Mouse (Mus musculus) limb, embryonic 15.5 days (tissue): ENCODE measurements around the gene Itga2b. TPM values are rescaled to one million over a fixed set of nuclear protein-coding genes. Genes with fewer than 3 reads are reported as not detected.
A peak's percentile ranks its signal among the peaks of the same experiment; 100 is the strongest.

ENCODE experiments used
- ATAC-seq: fragments of 200-750 bp; cut with Nextera tagmentation; 2 replicates; pipeline ENCODE4 v1.8.0; 2017; ENCODE audit warnings: low read depth, moderate TSS enrichment; ENCODE audit not compliant: insufficient number of reproducible peaks, low FRiP score, low TSS enrichment
- H3K27ac ChIP-seq: fragments of 300-500 bp; sonication (generic); 2 replicates; pipeline ENCODE4 v1.5.1; 2015; ENCODE audit warnings: moderate library complexity, mild to moderate bottlenecking, inconsistent platforms
- H3K27me3 ChIP-seq: fragments of 300-500 bp; sonication (generic); 2 replicates; pipeline ENCODE4 v1.6.1; 2015; ENCODE audit warnings: inconsistent platforms
- H3K36me3 ChIP-seq: fragments of 300-500 bp; sonication (generic); 2 replicates; pipeline ENCODE4 v1.6.1; 2015; ENCODE audit warnings: inconsistent platforms
- H3K4me1 ChIP-seq: fragments of 300-500 bp; sonication (generic); 2 replicates; pipeline ENCODE4 v1.6.1; 2015; ENCODE audit warnings: inconsistent platforms
- H3K4me2 ChIP-seq: fragments of 300-500 bp; sonication (generic); 2 replicates; pipeline ENCODE4 v1.6.1; 2015; ENCODE audit warnings: mild to moderate bottlenecking, inconsistent platforms
- H3K4me3 ChIP-seq: fragments of 300-500 bp; sonication (generic); 2 replicates; pipeline ENCODE4 v1.5.1; 2015; ENCODE audit warnings: mild to moderate bottlenecking, inconsistent platforms
- H3K9ac ChIP-seq: fragments of 300-500 bp; sonication (generic); 2 replicates; pipeline ENCODE4 v1.6.1; 2015; ENCODE audit warnings: inconsistent platforms
- H3K9me3 ChIP-seq: fragments of 300-500 bp; sonication (generic); 2 replicates; pipeline ENCODE4 v1.6.1; 2016; ENCODE audit warnings: inconsistent platforms
- WGBS: fragments of 180-500 bp; shearing (Covaris S2); methylation state at CpG from one replicate; pipeline ENCODE4 v1.1.7; 2015; 5-methylcytosine and 5-hydroxymethylcytosine counted together
- polyA plus RNA-seq: library from polyadenylated mRNA; unstranded; fragments of >200 nt; fragmentation: Nextera tagmentation; extraction: Ambion mirVana; gene quantifications from 2 replicates; pipeline ENCODE4 v1.2.1, GENCODE M21; 2015

The Itga2b gene
- polyA plus RNA-seq, 1 experiment from 2014 or later: 6.9 TPM

DNA sequence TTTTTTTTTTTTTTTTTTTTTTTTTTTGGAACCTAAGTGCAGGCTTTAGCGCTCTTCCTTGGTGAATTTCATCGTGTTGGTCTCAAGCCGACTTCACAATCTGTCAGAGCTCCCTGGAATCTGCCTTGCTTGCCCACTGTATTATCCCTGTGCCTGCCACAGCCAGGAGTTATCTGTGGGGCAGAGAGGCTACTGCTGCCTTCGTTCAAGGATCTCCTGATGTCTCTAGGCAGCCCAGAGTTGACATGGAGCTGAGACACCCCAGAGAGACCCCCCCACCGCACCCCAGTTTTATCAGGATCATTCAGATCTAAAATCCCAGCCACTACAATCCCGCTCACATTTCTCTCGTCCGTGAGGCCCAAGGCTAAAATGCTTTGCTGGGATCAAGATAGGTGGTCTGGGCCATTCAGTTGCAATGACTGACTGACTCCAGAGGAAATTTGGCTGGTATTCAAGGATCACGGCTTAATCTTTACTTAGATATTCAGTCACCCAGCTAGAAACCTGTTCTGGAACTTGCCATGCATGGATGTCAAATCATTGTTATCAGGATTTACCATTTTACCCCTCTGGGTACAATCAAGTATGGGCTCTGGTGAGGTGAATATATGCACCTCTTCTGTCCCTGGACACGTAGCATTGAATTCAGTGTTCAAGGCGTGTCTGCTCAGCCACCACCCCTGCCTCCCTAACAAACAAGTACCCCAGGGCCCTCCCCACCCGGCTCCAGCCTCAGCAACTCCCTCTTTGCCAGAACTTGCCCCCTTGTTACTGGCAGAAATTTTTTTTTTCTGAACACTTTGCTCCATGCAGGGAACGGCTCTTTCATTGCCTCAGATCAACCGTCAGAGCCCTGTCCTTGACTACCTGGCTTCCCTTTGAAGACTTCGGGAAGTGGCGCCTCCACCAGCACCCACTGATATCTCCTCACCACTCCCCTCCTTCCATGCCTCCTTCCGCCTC is 20.6 kb downstream of the Itga2b start:
- no peak overlapping the region for H3K4me3 ChIP-seq
- no peak for ATAC-seq
- no peaks in the 10 kb centered on the region for H3K36me3 ChIP-seq
- H3K9ac ChIP-seq: no peak overlapping the region
- peaks cover 36% of the 10 kb centered on the region for H3K4me1 ChIP-seq
- H3K9me3 ChIP-seq: no peaks in the 10 kb centered on the region
- WGBS: 34% methylated on average over 17 of the region's 17 CpGs
- no peak overlapping the region for H3K27ac ChIP-seq
- H3K4me2 ChIP-seq: no peak overlapping the region
- H3K27me3 ChIP-seq: peaks cover 25% of the 10 kb centered on the region

DNA sequence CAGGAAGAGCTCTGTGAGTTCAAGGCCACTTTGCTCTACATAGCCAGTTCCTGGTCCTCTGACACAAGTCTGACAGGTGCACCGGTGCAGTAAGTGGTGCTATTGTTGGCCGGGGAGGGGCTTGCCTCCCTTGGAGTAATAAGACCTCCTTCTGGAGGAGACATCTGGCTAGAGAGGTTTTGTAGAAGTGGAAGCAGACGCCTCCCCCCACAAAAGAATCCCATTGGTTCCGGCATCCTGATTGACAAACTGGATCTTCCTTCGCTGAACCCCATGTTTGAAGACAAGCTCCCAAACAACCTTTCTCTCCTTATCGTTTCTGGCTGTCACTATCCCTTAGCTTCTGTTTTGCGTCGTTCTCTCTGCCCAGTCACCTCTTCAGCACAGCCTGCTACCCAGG is 21.6 kb downstream of the Itga2b start:
- H3K27me3 ChIP-seq: peaks cover 18% of the 10 kb centered on the region
- no peak for ATAC-seq
- H3K36me3 ChIP-seq: peaks cover 7% of the 10 kb centered on the region; the same call in 1 of the 2 replicates
- H3K4me2 ChIP-seq: 0 out of 2 replicates have a peak overlapping the region, but pooled peaks have one; percentile 2
- H3K9ac ChIP-seq: no peak overlapping the region
- H3K27ac ChIP-seq: no peak overlapping the region
- peaks cover 43% of the 10 kb centered on the region for H3K4me1 ChIP-seq
- H3K4me3 ChIP-seq: no peak overlapping the region
- no peaks in the 10 kb centered on the region for H3K9me3 ChIP-seq
- WGBS: 13% methylated on average over 8 of the region's 8 CpGs

DNA sequence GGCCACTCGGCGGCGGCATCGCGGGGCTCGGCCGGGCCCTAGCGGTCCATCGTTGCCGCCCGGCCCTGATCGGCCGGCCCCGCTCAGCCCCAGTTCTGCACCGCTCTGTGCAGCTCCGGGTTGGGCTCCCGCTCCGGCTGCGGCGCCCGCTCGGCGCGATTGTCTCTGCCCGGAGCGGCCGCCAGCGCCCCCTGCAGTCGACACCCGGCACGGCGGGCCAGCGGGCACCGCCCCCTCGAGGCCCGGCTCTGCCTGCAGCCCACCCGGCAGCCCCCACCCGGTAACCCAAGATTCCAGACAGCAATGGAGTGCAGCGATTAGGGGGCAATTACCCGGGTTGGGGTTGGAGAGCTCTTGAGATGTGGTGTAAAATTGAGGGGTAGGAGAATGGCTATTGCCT is 22.4 kb downstream of the Itga2b start, which contains the start of gene Fam171a2:
Gene Fam171a2 (minus strand): TSS at position 186 of the 400 bp plus-strand sequence.
- peak within 1 kb of the TSS; percentile 78 for H3K4me2 ChIP-seq
- ATAC-seq: peak; percentile 53; the same call in 1 of the 2 replicates
- WGBS: under 1% methylated on average over 31 of the region's 40 CpGs
- peaks cover 13% of the 10 kb centered on the region for H3K36me3 ChIP-seq
- peak within 1 kb of the TSS; percentile 99 for H3K9ac ChIP-seq
- no peaks in the 10 kb centered on the region for H3K9me3 ChIP-seq
- peak within 1 kb of the TSS; percentile 96 for H3K27ac ChIP-seq
- peaks cover 11% of the 10 kb centered on the region; the same call in 1 of the 2 replicates for H3K27me3 ChIP-seq
- H3K4me1 ChIP-seq: peaks cover 43% of the 10 kb centered on the region
- peak within 1 kb of the TSS; percentile 96 for H3K4me3 ChIP-seq

DNA sequence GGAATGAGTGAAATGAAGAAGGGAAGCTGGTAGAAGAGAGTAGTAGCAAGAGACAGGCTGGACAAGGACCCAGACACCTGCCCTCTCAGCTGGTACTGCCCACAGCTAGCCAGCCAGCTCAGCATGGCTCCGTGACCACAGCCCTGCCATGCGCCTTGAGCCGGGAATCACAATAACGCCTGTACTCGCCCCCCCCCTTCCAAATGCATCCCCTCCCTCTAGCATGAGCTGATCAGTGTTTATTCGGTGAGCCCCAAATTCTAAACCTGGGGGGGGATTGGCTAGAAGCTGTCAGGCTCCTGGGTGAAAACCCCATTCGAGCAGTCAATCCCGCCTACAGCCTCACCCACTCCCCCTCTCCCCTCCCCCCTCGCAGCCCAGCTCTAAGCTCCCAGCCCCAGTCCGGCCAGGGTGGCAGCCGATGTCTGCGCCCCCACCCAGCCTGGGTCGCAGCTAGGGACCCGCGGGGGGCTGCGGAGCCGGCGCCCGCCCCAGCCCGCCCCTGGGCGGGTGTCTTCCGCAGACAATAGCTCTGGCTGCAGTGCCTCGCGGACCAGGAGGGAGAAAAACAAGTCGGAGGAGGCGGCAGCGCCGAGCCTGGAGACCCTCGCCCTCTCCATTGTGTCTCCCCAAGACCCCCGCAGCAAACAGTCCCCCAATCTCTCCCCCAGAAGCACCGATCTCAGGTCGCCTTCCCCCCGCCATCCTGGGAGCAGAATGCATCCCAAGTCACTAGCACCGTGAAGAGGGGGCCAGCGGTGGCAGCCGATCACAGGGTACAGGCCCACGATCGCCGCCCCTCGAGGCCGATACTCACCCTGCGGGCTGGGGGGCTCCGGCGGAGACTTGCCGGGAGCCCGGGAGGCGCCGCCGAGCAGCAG is 23.1 kb downstream of the Itga2b start:
- no peak for ATAC-seq
- Histone ChIP-seq H3K36me3 (peaks cover 19% of the 10 kb centered on the region), H3K27me3 (peaks cover 11% of the 10 kb centered on the region; the same call in 1 of the 2 replicates), H3K9me3 (no peaks in the 10 kb centered on the region), H3K27ac (peak overlapping the region; percentile 96), H3K9ac (peak overlapping the region; percentile 99), H3K4me2 (peak overlapping the region; percentile 78), H3K4me3 (peak overlapping the region; percentile 96), H3K4me1 (peaks cover 43% of the 10 kb centered on the region)
- under 1% methylated on average over 46 of the region's 49 CpGs for WGBS

DNA sequence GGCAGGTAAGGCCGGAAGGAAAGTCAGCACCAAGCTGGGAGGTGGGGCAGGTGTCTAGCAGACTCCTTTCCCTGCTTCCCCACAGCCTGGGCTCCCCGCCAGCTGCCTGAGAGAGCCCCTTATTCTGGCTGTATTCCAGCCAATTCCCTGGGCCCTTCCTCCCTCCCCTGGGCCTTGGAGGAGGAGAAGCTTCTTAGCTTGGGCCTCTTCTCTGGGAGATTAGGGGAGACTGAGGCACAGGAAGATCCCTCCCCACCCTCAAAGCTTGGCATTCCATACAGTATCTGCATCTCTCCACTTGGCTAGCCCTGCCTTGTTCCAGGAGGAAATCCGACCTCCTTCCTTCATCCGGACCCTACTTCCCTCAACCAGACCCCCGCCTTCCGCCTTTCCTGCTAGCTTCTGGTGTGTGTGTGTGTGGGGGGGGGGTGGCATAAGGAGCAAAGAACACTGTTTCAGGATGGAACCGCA is 24.0 kb downstream of the Itga2b start:
- Histone ChIP-seq H3K36me3 (peaks cover 28% of the 10 kb centered on the region), H3K4me2 (peak overlapping the region; percentile 78), H3K4me3 (peak overlapping the region; percentile 96), H3K27ac (peak overlapping the region; percentile 96), H3K4me1 (peaks cover 43% of the 10 kb centered on the region), H3K9ac (peak overlapping the region; percentile 99; the same call in 1 of the 2 replicates), H3K27me3 (peaks cover 11% of the 10 kb centered on the region; the same call in 1 of the 2 replicates), H3K9me3 (no peaks in the 10 kb centered on the region)
- no peak for ATAC-seq
- WGBS: 5% methylated on average over 7 of the region's 7 CpGs

DNA sequence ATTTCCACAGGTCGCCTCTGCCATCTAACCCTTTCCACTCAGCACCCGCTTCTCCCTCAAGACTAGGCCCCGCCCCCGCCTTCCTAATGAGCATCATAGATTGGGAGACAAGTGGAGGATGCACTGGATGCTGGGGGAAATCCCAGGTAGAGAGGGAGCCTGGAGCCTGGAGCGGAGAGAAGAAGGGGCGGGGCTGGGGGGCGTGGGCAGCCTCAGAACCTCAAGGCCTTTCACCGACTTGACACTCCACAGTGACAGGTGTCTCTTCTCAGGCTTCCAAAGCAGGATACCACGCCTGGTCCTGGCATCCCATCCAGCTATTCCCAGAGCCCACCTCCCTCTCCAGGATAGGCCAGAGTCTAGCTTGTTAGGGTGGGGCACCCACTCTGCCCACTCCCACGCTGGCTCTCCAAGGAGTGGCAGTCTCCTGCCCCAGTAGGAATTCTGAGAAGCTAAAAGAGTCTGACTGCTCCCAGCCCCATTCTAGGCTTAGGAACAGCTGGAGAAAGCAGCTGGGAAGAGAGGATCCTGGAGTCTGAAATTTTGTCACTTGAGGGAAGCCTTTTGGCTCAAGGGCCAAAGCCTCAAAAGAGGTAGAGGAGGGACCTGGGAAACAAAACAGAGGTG is 24.5 kb downstream of the Itga2b start:
- WGBS: 17% methylated on average over 10 of the region's 10 CpGs

DNA sequence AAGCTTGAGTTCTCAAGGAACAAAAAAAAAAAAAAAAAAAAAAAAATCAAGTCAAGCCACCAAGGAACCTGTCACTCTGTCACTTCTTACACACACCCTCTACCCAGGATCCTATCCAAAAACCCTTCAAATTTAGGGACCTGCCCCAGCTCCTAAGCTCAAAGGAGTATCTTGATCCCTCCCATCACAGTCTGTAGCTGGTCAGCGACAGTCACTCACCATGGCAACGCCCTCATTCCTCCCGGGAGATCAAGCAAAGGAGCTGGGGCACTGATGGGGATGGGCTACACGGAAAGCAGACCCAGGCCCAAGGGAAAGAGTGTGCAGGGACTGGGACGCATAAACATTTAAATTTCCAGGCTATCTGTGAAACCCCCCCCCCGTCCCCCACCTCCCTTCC is 25.1 kb downstream of the Itga2b start:
- no peak for ATAC-seq
- peaks cover 43% of the 10 kb centered on the region for H3K4me1 ChIP-seq
- no peak overlapping the region for H3K9ac ChIP-seq
- peaks cover 5% of the 10 kb centered on the region; the same call in 1 of the 2 replicates for H3K27me3 ChIP-seq
- H3K4me2 ChIP-seq: no peak overlapping the region; the same call in 1 of the 2 replicates
- 15% methylated on average over 6 of the region's 6 CpGs for WGBS
- peaks cover 37% of the 10 kb centered on the region for H3K36me3 ChIP-seq
- no peaks in the 10 kb centered on the region for H3K9me3 ChIP-seq
- no peak overlapping the region for H3K27ac ChIP-seq
- H3K4me3 ChIP-seq: 0 out of 2 replicates have a peak overlapping the region, but pooled peaks have one; percentile 96

More for the DNA sequence above, 24.5 kb downstream of the Itga2b start:
- Histone ChIP-seq H3K36me3 (peaks cover 32% of the 10 kb centered on the region), H3K9me3 (no peaks in the 10 kb centered on the region), H3K4me1 (peaks cover 43% of the 10 kb centered on the region), H3K27me3 (peaks cover 8% of the 10 kb centered on the region; the same call in 1 of the 2 replicates), H3K4me3 (peak overlapping the region; percentile 96), H3K9ac (no peak overlapping the region), H3K4me2 (peak overlapping the region; percentile 78), H3K27ac (peak overlapping the region; percentile 96)
- peak; percentile 64 for ATAC-seq

DNA sequence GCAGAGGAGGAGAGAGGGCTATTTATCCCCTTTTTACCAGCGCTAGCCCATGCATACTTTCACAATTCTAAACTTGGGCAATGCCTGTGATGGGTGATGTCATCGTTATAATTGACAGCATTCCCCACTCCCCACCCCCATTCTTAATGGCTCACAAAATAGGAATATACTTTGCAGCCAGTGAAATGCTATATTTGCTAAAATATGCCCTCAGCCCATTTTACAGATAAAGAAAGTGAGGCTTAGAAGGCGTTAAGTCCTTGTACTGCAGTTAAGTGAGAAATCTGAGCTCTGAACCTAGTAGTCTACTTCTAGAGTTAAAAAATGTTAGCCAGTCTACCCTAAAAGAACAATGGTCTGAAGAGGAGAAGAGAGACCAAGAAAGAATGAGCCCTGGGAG is 25.6 kb downstream of the Itga2b start:
- Histone ChIP-seq H3K27me3 (peaks cover 9% of the 10 kb centered on the region), H3K9ac (no peak overlapping the region), H3K4me3 (no peak overlapping the region), H3K4me1 (peaks cover 43% of the 10 kb centered on the region), H3K4me2 (no peak overlapping the region), H3K36me3 (peaks cover 41% of the 10 kb centered on the region), H3K27ac (no peak overlapping the region), H3K9me3 (no peaks in the 10 kb centered on the region)
- no peak for ATAC-seq
- 83% methylated on average over 3 of the region's 3 CpGs for WGBS

DNA sequence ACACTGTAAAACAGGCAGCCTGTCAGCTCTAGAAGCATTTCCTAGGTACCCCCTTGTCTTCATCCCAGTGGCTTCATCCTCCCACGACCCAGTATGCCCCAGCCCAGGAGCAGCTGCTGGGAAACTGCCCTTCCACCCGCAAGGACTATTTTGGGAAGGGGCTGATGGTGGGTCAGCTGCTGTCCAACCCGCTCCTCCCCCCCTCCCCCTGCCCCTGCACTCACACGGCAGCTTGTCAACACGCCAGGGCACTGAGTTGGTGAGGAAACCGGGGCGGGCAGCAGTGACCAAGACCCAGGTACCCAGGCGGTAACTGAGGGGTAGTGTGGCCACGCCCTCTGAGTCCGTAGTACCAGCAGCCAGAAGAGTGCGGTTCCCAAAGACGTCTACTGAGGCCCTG is 26.2 kb downstream of the Itga2b start:
- no peak for ATAC-seq
- 69% methylated on average over 12 of the region's 12 CpGs for WGBS
- H3K4me2 ChIP-seq: no peak overlapping the region
- H3K9me3 ChIP-seq: no peaks in the 10 kb centered on the region
- peaks cover 13% of the 10 kb centered on the region for H3K27me3 ChIP-seq
- H3K27ac ChIP-seq: no peak overlapping the region
- no peak overlapping the region for H3K9ac ChIP-seq
- peaks cover 43% of the 10 kb centered on the region for H3K4me1 ChIP-seq
- H3K4me3 ChIP-seq: no peak overlapping the region
- peaks cover 47% of the 10 kb centered on the region for H3K36me3 ChIP-seq

DNA sequence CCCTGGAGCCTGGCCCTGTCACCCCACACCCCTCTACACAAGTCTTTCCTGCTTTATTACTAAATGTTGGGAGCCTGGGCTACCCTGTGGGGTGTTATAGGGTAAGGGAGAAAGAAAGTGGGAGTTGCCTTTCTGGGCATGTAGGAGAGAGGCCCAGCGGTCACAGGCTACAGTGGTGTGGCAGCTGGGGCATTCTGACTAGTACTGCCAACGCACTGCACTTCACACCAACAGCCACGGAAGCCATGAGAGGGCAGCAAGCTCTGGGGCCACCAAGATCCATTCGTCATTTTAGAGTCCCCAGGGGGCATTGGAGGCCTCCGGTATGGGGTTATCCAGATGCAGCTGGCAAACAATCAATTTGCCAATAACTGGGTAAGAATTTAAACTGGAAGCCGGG is 27.8 kb downstream of the Itga2b start:
- Histone ChIP-seq H3K9ac (no peak overlapping the region), H3K9me3 (no peaks in the 10 kb centered on the region), H3K36me3 (peaks cover 49% of the 10 kb centered on the region), H3K27me3 (peaks cover 8% of the 10 kb centered on the region), H3K4me3 (no peak overlapping the region), H3K4me1 (peaks cover 46% of the 10 kb centered on the region), H3K27ac (no peak overlapping the region), H3K4me2 (no peak overlapping the region)
- WGBS: 77% methylated on average over 6 of the region's 6 CpGs
- ATAC-seq: no peak

DNA sequence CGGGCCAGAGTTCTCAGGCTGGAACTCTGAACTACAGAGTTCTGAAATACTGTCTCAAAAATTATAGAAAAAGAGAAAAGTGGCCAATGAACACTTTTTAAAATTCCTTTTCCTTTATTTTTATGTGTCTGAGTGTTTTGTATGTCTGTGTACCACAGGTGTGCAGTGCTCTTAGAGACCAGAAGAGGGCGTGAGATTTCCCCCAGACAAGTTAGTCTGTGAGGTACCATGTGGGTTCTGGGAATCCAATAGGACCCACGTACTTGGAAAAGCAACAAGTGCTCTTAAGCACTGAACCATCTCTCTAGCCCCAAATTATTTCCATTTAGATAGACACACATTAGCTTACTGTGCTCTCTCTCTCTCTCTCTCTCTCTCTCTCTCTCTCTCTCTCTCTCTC is 28.5 kb downstream of the Itga2b start:
- no peak for ATAC-seq

More for the DNA sequence above, 28.5 kb downstream of the Itga2b start:
- Histone ChIP-seq H3K4me1 (peaks cover 46% of the 10 kb centered on the region), H3K9me3 (no peaks in the 10 kb centered on the region), H3K9ac (no peak overlapping the region), H3K27ac (no peak overlapping the region), H3K4me2 (no peak overlapping the region), H3K36me3 (peaks cover 52% of the 10 kb centered on the region), H3K4me3 (no peak overlapping the region), H3K27me3 (peaks cover 8% of the 10 kb centered on the region)
- 84% methylated on average over 3 of the region's 3 CpGs for WGBS
